Mouse (Mus musculus) left cerebral cortex, adult 11 months (tissue): ENCODE data around the gene Gm49383.
"Not testable (repeated sequence)": the region's sequence is repeated elsewhere in the genome, so short reads cannot be mapped to it uniquely, and the experiment has no call there.

ENCODE experiments used
- DNase-seq: peaks from one replicate; pipeline ENCODE4 v3.0.0; 2022; ENCODE audit warnings: low spot score

The Gm49383 gene

DNA sequence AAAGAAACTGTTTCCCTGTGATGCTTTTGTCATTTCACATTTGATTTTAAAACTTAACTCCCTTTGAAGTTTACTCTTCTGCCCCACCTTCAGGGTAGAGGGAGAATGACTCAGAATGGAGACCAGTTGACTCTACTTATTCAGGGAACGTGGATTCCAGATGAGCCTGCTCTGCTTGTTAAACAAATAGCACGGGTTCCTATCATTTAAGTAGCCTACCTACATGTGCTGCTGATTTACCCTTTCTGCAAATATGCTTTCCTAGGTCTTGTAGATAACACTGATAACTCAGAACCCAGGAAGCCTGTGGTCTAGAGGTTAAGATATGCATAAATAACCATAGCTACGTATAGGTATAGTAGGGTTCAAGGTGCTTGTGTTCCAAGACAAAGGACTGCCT is 32.0 kb downstream of the Gm49383 start:
- no peak for DNase-seq

GRCm38 (mm10) chr12:69163586-69163985 is 33.3 kb downstream of the Gm49383 start:
- DNase-seq, result not testable (repeated sequence)

GRCm38 (mm10) chr12:69160677-69161076 is 36.2 kb downstream of the Gm49383 start:
- DNase-seq, result not testable (repeated sequence)

DNA sequence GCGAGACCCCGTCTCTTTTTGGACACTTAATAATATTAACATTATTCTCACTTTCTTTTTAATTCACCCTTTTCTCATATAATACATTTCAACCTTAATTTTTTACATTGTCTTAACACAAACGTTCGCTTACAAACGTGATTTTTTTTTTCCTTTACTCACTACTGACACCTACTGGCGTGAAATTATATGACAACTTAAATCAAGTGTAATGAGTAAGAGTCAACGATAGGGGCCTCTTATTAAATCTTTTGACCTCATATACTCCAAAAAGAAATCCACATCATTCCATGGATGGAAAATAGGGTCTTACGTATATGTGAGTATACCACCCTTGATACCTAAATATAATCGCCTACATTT is 37.3 kb downstream of the Gm49383 start:
- peak; percentile 18 for DNase-seq

DNA sequence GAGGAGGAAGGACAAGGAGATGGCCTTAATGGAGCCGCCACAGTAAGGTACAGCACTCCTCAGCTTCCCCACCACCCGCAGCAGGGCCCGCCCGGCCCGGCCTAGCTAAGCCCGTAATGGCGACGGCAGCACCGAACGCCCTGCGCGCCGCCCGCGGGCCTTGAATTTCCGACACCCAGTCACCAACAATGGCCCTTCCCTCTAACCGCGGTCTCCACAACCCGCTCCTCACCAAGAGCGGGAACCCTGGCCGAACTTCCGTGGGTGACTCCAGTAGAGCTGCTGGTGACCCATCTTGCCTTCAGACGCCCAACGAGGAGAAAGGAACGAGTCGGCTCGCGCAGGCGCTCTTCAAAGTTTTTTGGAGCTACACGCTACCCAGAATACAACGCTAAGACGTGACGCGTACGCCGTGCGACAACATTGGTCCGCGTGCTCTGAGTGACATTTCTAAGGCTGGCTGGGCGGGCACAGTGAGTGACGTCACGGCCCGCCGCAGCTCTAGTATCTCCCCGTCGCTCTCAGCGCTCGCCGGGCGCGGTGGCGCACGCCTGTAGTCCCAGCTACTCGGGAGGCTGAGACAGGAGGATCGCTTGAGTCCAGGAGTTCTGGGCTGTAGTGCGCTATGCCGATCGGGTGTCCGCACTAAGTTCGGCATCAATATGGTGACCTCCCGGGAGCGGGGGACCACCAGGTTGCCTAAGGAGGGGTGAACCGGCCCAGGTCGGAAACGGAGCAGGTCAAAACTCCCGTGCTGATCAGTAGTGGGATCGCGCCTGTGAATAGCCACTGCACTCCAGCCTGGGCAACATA is 37.9 kb downstream of the Gm49383 start, which contains the start of gene Rps29:
TSS of gene Rps29 (minus strand) at position 422 of the 813 bp plus-strand sequence.
- DNase-seq, result peak; percentile 98

DNA sequence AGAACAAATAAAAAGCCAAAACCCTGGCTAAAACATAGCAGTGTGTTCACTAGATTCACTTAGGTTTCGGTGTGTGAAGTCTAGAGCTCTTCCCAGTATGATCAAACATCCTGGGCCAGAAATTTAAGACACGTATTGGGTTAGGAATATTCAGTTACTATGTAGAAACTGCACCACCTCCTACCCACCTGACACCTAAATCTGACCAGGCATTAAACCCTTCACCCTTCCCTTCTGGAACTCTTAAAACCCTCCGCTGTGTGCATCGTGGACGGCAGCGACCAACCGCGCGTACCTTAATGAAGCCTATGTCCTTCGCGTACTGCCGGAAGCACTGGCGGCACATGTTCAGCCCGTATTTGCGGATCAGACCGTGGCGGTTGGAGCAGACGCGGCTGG is 38.5 kb downstream of the Gm49383 start:
- DNase-seq, result no peak

- no peak for DNase-seq
Observed at GRCm38 (mm10) chr12:69157107-69157506, 39.8 kb downstream of the Gm49383 start.

DNA sequence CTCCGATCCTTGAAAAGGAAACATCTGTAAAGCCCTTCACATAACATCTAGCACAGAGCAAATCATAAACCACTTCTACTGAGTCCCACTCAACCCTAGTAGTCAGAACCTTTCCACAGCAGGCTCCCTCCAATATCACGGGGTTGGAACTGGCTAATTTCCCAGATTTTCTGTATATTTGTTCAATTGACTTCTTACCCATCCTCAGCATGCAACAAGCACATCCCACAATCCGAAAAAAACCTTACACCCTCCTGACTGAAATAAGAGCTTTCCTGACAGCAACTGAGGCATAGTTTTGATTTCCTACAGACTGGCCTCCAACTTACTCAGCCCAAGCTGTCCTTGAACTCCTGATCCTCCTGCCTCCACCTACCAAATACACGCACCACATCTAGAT is 40.5 kb downstream of the Gm49383 start:
- no peak for DNase-seq

DNA sequence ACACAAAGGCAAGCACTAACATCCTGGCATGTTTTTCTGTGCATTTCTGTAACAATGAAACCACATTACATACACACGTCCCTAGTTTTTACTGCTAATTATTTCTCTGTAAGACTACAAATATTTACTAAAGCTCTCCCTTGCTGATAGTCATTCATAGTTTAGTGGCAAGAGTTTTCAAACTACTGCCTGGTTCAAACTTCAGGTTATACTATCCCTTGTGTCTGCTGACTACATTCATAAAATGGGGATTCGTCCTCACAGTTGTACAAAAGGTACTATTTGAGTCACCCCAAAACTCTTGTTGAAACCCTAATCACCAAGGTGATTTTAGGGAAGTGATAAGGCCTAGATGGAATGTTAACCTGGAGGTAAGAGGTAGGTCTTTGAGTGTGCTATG is 41.0 kb downstream of the Gm49383 start:
- no peak for DNase-seq

DNA sequence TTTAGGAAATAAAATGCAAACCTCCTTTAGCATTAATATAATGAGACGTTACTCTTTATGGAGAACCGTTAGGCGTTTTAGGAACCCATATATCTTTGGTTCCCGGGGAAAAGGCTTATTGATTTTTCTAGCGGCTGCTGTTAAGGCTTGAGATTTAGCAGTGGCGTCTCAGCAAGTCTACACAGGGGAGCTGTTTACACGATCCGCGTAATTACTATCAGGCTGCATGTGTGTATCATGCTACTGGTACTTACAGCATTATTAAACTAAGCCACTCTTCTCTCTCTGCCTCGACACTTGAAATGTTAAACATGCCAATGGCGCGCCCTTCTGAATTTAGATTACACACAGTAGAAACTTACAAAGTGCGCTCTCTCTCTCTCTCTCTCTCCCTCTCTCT is 46.9 kb downstream of the Gm49383 start:
- DNase-seq, result no peak

GRCm38 (mm10) chr12:69147166-69147735 is 49.7 kb downstream of the Gm49383 start:
- DNase-seq, result no peak

- DNase-seq, result no peak
Observed at GRCm38 (mm10) chr12:69143460-69143859, 53.4 kb downstream of the Gm49383 start.

GRCm38 (mm10) chr12:69139841-69140240 is 57.1 kb downstream of the Gm49383 start:
- DNase-seq, result no peak

- DNase-seq, result no peak
Observed at GRCm38 (mm10) chr12:69139201-69139600, 57.7 kb downstream of the Gm49383 start.
